Mouse (Mus musculus) 3T3-L1 (cell line): ENCODE measurements at regions not wholly inside any gene's neighbourhood (a gene's known extent, or its start where the extent isn't known, plus 50 kb on each side); places are given as distances from the start of the nearest gene placed in this dataset.

Source experiments
- DNase-seq: peaks from one replicate; pipeline ENCODE4 v3.0.0-alpha.2; 2015; ENCODE audit warnings: low read depth, low spot score

- no peak for DNase-seq
Observed at GRCm38 (mm10) chrX:98375437-98375836, 226.9 kb downstream of the Ar start.

GRCm38 (mm10) chrX:98380247-98380905 is 231.8 kb downstream of the Ar start:
- DNase-seq = peak; percentile 38

- no peak for DNase-seq
Observed at GRCm38 (mm10) chrX:98384017-98384416, 235.4 kb downstream of the Ar start.

- DNase-seq = no peak
Observed at GRCm38 (mm10) chrX:98392376-98392775, 243.8 kb downstream of the Ar start.

GRCm38 (mm10) chrX:98409090-98409489 is 260.5 kb downstream of the Ar start:
- no peak for DNase-seq

- DNase-seq = no peak
Observed at GRCm38 (mm10) chrX:98419437-98419836, 270.9 kb downstream of the Ar start.

GRCm38 (mm10) chrX:98452026-98452425 is 303.5 kb downstream of the Ar start:
- peak; percentile 12 for DNase-seq

GRCm38 (mm10) chrX:98476473-98477254 is 328.1 kb downstream of the Ar start:
- DNase-seq = no peak
